Mouse (Mus musculus) hindbrain, embryonic 10.5 days (tissue): Measurements from ENCODE around the gene Nmnat3. TPM values are rescaled to one million over a fixed set of nuclear protein-coding genes. Genes with fewer than 3 reads are reported as not detected.
A peak's percentile ranks its signal among the peaks of the same experiment; 100 is the strongest.

Experiments used
- DNase-seq: peaks from one replicate; pipeline ENCODE4 v3.0.0-alpha.2; 2017; ENCODE audit warnings: low spot score
- H3K27ac ChIP-seq: fragments of 300-500 bp; sonication (generic); 2 replicates; pipeline ENCODE4 v1.5.1; 2016; ENCODE audit warnings: mild to moderate bottlenecking, moderate library complexity
- H3K27me3 ChIP-seq: fragments of 300-500 bp; sonication (generic); 2 replicates; pipeline ENCODE4 v1.6.1; 2016; ENCODE audit warnings: mild to moderate bottlenecking; ENCODE audit not compliant: poor library complexity, insufficient read depth, severe bottlenecking
- H3K36me3 ChIP-seq: fragments of 300-500 bp; sonication (generic); 2 replicates; pipeline ENCODE4 v1.6.1; 2016; ENCODE audit warnings: mild to moderate bottlenecking, moderate library complexity
- H3K4me1 ChIP-seq: fragments of 300-500 bp; sonication (generic); replicated peaks from 2 replicates; pipeline ENCODE4 v1.6.1; 2016; ENCODE audit warnings: mild to moderate bottlenecking
- H3K4me3 ChIP-seq: fragments of 300-500 bp; sonication (generic); 2 replicates; pipeline ENCODE4 v1.5.1; 2016; ENCODE audit warnings: mild to moderate bottlenecking, moderate library complexity
- H3K9me3 ChIP-seq: fragments of 300-500 bp; sonication (generic); 2 replicates; pipeline ENCODE4 v1.6.1; 2016; ENCODE audit warnings: mild to moderate bottlenecking, moderate library complexity
- WGBS: fragments of 180-500 bp; shearing (Covaris S2); methylation state at CpG from one replicate; pipeline ENCODE4 v1.1.7; 2016; 5-methylcytosine and 5-hydroxymethylcytosine counted together
- polyA plus RNA-seq: library from polyadenylated mRNA; unstranded; fragments of >200 nt; fragmentation: Nextera tagmentation; extraction: Ambion mirVana; gene quantifications from 2 replicates; pipeline ENCODE4 v1.2.1, GENCODE M21; 2016

The Nmnat3 gene
- polyA plus RNA-seq, 1 experiment from 2014 or later, result 2.0 TPM

DNA sequence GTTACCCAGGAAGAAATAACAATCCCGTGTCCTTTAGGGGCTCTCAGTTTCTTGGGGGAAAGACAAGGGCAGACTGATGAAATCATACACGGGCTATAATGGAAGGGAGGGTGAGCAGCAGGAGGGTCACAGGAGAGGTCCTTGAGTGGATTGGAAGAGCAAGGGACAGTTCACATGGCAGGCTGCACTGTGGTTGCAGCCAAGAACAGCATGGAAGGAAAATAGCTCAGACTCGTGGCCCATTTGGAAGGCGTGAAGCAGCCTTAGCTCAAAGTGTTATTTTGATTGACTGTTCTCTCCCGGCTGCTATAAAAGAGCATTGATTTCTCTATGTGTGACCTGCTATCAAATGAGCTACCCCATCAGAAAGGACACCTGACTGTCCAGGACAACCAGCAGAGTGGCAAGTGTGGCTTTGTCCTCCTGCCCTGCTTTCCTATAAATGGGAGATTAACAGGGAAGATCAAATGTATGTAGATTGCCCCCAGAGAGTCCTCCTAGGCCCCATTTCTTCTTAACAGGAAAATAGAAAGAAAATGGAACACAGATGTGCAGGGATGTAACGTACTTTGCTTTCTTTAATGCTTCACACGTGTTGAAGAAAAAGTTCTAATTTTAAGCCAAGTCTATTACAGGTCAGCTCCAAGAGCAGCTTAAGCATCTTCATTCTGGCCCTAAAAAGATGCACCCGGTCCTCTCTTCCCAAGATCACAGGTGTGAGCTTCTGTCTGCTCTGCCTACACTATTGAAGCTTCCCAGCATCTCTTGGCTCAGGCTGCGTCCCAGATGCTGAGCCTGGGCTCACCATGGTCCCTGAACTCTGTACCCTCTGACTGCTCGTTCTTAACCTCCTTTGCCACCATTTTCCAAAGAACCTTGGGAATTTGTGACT, 100.8 kb downstream of the Nmnat3 start:
- Histone ChIP-seq H3K27ac (no peak overlapping the region), H3K9me3 (no peaks in the 10 kb centered on the region), H3K4me3 (no peak overlapping the region), H3K36me3 (no peaks in the 10 kb centered on the region), H3K27me3 (no peaks in the 10 kb centered on the region), H3K4me1 (no peaks in the 10 kb centered on the region)
- no peak for DNase-seq
- 75% methylated on average over 10 of the region's 10 CpGs for WGBS

DNA sequence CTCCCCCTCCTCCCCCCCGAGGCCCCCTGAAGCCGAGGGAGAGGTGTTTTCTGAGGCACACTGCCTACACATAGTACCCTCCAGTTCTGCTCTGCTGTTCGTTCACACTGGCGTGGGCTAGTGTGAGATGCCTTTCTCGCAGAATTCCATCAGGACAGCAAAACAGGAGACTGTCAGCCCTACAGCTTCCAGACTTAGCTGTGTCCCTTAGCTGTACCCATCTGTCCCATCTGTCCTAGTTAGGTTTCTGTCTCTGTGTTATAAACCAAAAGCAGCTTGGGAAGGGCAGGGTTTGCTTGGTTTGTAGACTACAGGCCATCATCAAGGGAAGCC, 101.4 kb downstream of the Nmnat3 start:
- Histone ChIP-seq H3K9me3 (no peaks in the 10 kb centered on the region), H3K27ac (no peak overlapping the region), H3K4me1 (no peaks in the 10 kb centered on the region), H3K4me3 (no peak overlapping the region), H3K36me3 (no peaks in the 10 kb centered on the region), H3K27me3 (no peaks in the 10 kb centered on the region)
- DNase-seq, result no peak
- WGBS, result 87% methylated on average over 5 of the region's 5 CpGs

DNA sequence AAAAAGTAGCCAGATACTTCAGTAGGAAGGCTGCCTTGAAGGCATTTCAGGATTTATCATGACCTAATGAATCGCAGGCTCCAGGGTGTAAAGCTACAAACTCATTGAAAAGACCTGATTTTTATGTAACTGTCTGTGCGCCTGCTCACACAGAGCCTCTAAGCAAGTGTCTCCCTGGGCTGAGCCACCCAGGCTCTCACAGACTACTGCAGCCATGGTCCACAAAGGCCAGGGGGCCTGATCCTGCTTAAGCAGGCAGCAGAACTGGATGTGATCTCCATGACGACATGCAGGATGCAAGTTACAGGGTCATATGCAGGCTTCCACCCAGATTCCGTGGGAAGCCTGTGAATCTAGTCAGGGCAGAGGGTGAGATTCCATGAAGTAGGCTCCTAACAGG, 106.3 kb downstream of the Nmnat3 start:
- no peaks in the 10 kb centered on the region for H3K9me3 ChIP-seq
- WGBS, result 81% methylated on average over 4 of the region's 4 CpGs
- no peak for DNase-seq
- no peak overlapping the region for H3K4me3 ChIP-seq
- H3K36me3 ChIP-seq, result no peaks in the 10 kb centered on the region
- no peak overlapping the region for H3K27ac ChIP-seq
- no peaks in the 10 kb centered on the region for H3K4me1 ChIP-seq
- no peaks in the 10 kb centered on the region for H3K27me3 ChIP-seq

GRCm38 (mm10) chr9:98397211-98397610, 110.0 kb downstream of the Nmnat3 start:
- 87% methylated on average over 6 of the region's 6 CpGs for WGBS
- H3K36me3 ChIP-seq, result no peaks in the 10 kb centered on the region
- no peak overlapping the region for H3K4me3 ChIP-seq
- H3K9me3 ChIP-seq, result no peaks in the 10 kb centered on the region
- H3K27ac ChIP-seq, result no peak overlapping the region
- H3K27me3 ChIP-seq, result no peaks in the 10 kb centered on the region
- DNase-seq, result no peak
- no peaks in the 10 kb centered on the region for H3K4me1 ChIP-seq

DNA sequence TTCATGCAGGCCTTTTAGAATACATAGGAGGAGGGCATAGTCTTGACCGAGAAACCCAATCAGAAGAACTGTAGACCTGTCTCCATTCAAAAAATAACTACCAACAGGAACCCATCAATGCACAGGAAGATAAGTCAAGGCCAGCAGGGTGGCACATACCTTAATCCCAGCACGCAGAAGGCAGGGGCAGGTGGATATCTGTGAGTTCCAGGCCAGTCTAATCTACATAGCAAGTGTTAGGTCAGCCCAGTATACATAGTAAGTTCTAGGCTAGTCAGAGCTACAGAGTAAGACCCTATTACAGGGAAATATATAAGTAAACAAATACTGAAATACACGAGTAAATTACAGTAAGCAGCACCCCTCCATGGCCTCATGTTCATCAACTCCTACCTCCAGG, 110.6 kb downstream of the Nmnat3 start:
- no peak for DNase-seq
- Histone ChIP-seq H3K27ac (no peak overlapping the region), H3K27me3 (no peaks in the 10 kb centered on the region), H3K9me3 (no peaks in the 10 kb centered on the region), H3K4me1 (no peaks in the 10 kb centered on the region), H3K4me3 (no peak overlapping the region), H3K36me3 (no peaks in the 10 kb centered on the region)
- 85% methylated on average over 3 of the region's 3 CpGs for WGBS

- 82% methylated on average over 13 of the region's 13 CpGs for WGBS
- no peak for DNase-seq
- no peaks in the 10 kb centered on the region for H3K9me3 ChIP-seq
Observed at GRCm38 (mm10) chr9:98400185-98400894, 113.1 kb downstream of the Nmnat3 start.

GRCm38 (mm10) chr9:98401611-98402010, 114.4 kb downstream of the Nmnat3 start:
- no peaks in the 10 kb centered on the region for H3K9me3 ChIP-seq
- no peaks in the 10 kb centered on the region for H3K27me3 ChIP-seq
- H3K4me1 ChIP-seq, result no peaks in the 10 kb centered on the region
- no peak overlapping the region for H3K4me3 ChIP-seq
- no peak for DNase-seq
- no peak overlapping the region for H3K27ac ChIP-seq
- H3K36me3 ChIP-seq, result no peaks in the 10 kb centered on the region
- 91% methylated on average over 5 of the region's 5 CpGs for WGBS

More at GRCm38 (mm10) chr9:98400185-98400894, 113.1 kb downstream of the Nmnat3 start:
- H3K27ac ChIP-seq, result no peak overlapping the region
- no peaks in the 10 kb centered on the region for H3K4me1 ChIP-seq
- no peaks in the 10 kb centered on the region for H3K36me3 ChIP-seq
- no peak overlapping the region for H3K4me3 ChIP-seq
- H3K27me3 ChIP-seq, result no peaks in the 10 kb centered on the region

DNA sequence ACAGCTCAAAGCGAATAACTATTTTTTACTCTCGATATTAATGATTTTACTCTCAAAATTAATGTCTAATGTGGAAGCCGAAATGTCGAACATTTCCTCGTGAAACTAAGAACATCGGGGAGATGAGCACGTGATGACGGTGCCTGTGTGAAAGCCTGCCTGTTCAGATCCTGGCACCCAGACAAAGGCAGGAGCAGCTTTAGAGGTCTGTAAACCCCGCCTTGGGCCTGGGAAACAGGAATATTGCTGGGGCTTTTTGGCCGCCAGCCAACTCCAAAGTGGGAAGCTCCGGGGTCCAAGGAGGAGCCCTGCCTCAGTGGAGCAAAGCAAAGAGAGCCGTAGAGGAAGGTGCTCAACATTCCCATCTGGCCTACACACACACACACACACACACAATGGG, 120.5 kb downstream of the Nmnat3 start:
- no peaks in the 10 kb centered on the region for H3K4me1 ChIP-seq
- no peaks in the 10 kb centered on the region for H3K36me3 ChIP-seq
- H3K9me3 ChIP-seq, result no peaks in the 10 kb centered on the region
- WGBS, result 92% methylated on average over 12 of the region's 12 CpGs
- H3K27me3 ChIP-seq, result no peaks in the 10 kb centered on the region
- no peak for DNase-seq
- no peak overlapping the region for H3K4me3 ChIP-seq
- no peak overlapping the region for H3K27ac ChIP-seq

GRCm38 (mm10) chr9:98409137-98409536, 121.9 kb downstream of the Nmnat3 start:
- no peaks in the 10 kb centered on the region for H3K36me3 ChIP-seq
- H3K27me3 ChIP-seq, result no peaks in the 10 kb centered on the region
- no peaks in the 10 kb centered on the region for H3K4me1 ChIP-seq
- no peaks in the 10 kb centered on the region for H3K9me3 ChIP-seq
- H3K27ac ChIP-seq, result no peak overlapping the region
- no peak overlapping the region for H3K4me3 ChIP-seq
- 22% methylated on average over 3 of the region's 3 CpGs for WGBS
- DNase-seq, result peak; percentile 81

DNA sequence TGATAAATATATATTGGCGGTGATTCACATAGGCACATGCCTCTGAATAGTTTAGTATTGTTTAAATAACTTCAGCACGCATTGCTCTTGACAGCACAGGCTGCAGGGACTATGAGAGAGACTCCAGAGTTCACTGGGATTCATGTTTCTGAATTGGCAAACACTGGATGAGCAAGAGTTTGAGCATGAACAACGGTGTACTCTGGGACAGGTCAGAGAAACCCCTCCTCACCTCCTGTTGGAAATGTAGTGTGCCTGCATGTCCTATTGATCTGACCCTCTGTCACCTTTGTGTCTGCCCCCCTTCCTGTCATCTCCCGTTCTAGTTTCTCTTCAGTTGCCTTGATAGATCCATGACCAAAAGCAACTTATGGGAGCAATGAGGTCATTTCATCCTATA, 128.2 kb downstream of the Nmnat3 start:
- WGBS, result 83% methylated on average over 4 of the region's 4 CpGs
- Histone ChIP-seq H3K4me1 (0 out of 2 replicates have a peak, but pooled peaks cover 2% of the 10 kb centered on the region), H3K36me3 (no peaks in the 10 kb centered on the region), H3K27ac (no peak overlapping the region), H3K9me3 (no peaks in the 10 kb centered on the region), H3K4me3 (no peak overlapping the region), H3K27me3 (no peaks in the 10 kb centered on the region; the same call in 1 of the 2 replicates)
- no peak for DNase-seq

GRCm38 (mm10) chr9:98417919-98418318, 130.7 kb downstream of the Nmnat3 start:
- Histone ChIP-seq H3K4me1 (0 out of 2 replicates have a peak, but pooled peaks cover 5% of the 10 kb centered on the region), H3K9me3 (no peaks in the 10 kb centered on the region), H3K27ac (no peak overlapping the region), H3K4me3 (no peak overlapping the region), H3K27me3 (peaks cover 24% of the 10 kb centered on the region), H3K36me3 (no peaks in the 10 kb centered on the region)
- WGBS, result 51% methylated on average over 7 of the region's 7 CpGs
- DNase-seq, result peak; percentile 42

GRCm38 (mm10) chr9:98418346-98418745, 131.1 kb downstream of the Nmnat3 start:
- WGBS, result 89% methylated on average over 3 of the region's 3 CpGs
- H3K9me3 ChIP-seq, result no peaks in the 10 kb centered on the region
- no peak overlapping the region for H3K27ac ChIP-seq
- DNase-seq, result no peak
- H3K36me3 ChIP-seq, result no peaks in the 10 kb centered on the region
- H3K4me1 ChIP-seq, result 0 out of 2 replicates have a peak, but pooled peaks cover 5% of the 10 kb centered on the region
- no peak overlapping the region for H3K4me3 ChIP-seq
- peaks cover 28% of the 10 kb centered on the region for H3K27me3 ChIP-seq

DNA sequence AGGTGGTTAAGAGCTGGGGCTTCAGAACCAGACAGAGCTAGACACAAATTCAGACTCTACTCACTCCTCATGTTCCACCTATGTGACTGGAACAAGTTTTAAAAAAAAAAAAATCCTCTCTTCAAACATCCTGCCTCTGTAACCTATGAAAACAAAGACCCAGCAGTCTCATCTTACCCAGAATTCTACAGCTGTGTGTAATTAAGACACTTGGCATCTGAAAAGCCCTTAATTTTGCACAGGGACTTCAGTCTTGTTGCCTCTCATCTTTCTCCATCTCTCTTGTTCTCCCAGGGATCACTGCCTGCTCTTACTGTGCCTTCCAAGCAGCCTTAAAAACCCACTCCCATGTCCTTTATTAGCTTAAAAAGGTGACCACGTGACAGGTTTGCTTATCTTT, 133.4 kb downstream of the Nmnat3 start:
- Histone ChIP-seq H3K9me3 (no peaks in the 10 kb centered on the region), H3K27me3 (peaks cover 52% of the 10 kb centered on the region), H3K4me3 (no peak overlapping the region), H3K27ac (no peak overlapping the region), H3K4me1 (peaks cover 25% of the 10 kb centered on the region), H3K36me3 (no peaks in the 10 kb centered on the region)
- DNase-seq, result no peak
- WGBS, result 67% methylated on average over 1 of the region's 1 CpGs
